Mouse (Mus musculus): ENCODE results near the gene Gm19426. TPM values are rescaled to one million over a fixed set of nuclear protein-coding genes. Genes with fewer than 3 reads are reported as not detected.

Gm19426 gene
- total and polyA plus RNA-seq, 3 experiments, result not detected

DNA sequence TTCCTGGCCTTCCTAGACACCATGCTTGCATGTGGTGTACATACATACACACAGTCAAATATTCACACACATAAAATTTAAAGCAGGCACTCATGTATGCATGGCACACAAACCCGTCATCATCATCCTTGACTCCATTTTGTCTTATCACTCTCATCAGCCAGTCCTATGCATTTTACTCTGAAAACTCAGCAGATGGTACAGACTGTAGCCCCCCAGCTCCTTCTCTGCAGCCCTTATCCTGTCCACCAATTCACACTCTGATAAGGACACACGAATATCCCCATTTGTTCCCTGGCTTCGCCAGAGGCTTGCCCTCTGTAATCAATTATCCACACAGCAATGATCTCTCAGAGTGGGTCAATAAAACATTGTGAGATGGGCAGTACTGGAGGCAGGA lies 22.3 kb downstream of the Gm19426 start:
- Histone ChIP-seq H3K36me3 (replicated peaks in 1 of 2; ENCODE audit: control insufficient read depth in 1 of 2, insufficient read depth in 1 of 2, low read length in 1 of 2) (peaks cover 22 to 44% of the 10 kb centered on the region in 2 experiments), H3K4me3 (replicated peaks in 1 of 3; ENCODE audit: low read depth in 2 of 3, low read length in 2 of 3, poor library complexity in 1 of 3) (no peak overlapping the region), H3K9me3 (replicated peaks; ENCODE audit: low read length) (no peaks in the 10 kb centered on the region), H3K27ac (ENCODE audit: insufficient read depth, low read depth) (no peak overlapping the region), H3K4me2 (ENCODE audit: insufficient read depth, low read depth, poor library complexity, severe bottlenecking) (no peak overlapping the region), H3K9ac (ENCODE audit: insufficient read depth, low read depth) (no peak overlapping the region), H3K79me2 (replicated peaks; ENCODE audit: control insufficient read depth, extremely low read depth, insufficient read depth, poor library complexity, severe bottlenecking) (peaks cover 21% of the 10 kb centered on the region), H3K27me3 (replicated peaks) (no peaks in the 10 kb centered on the region), H3K4me1 (ENCODE audit: control insufficient read depth in 1 of 2, insufficient read depth in 2 of 2) (peaks cover 8 to 41% of the 10 kb centered on the region in 2 experiments)
- DNase-seq (ENCODE audit: extremely low read depth), result no peak
- dilution Hi-C loops (cut with MboI; ENCODE audit: extremely low pct_ligation_motif_present, extremely low pct_unique_long_range_greater_than_20kb, low sequenced_read_pairs), result no loop called here
- TF ChIP-seq CTCF (conservative IDR thresholded peaks at IDR 0.05 in 1 of 2, IDR thresholded peaks at IDR 0.05 in 1 of 2; ENCODE audit: low read depth in 2 of 2, low read length in 2 of 2), result no peak
- no peak for TF ChIP-seq POLR2A (IDR thresholded peaks at IDR 0.05; ENCODE audit: low read depth, low read length)
- no peak for TF ChIP-seq POLR2AphosphoS2 (IDR thresholded peaks at IDR 0.05; ENCODE audit: low read depth, low read length)
- no peak for TF ChIP-seq TBP (conservative IDR thresholded peaks at IDR 0.05; ENCODE audit: low read depth, low read length)
- in situ Hi-C loops (cut with MboI; ENCODE audit: low pct_ligation_motif_present, low pct_unique_long_range_greater_than_20kb, low sequenced_read_pairs), result no loop called here

DNA sequence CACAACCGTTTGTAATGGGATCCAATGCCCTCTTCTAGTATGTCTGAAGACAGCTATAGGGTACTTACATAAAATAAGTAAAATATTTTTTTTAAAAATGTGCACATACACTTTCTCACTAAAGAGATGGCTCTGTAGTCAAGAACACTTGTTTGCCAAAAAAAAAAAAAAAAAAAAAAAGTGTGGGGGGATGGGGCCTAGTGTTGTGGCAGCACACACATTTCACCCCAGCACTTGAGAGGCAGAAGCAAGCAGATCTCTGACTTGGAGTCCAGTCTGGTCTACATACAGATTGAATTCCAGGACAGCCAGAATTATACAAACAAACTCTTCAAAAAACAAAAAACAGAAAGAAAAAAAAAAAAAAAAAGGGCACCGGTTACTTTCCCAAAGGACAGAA lies 22.7 kb downstream of the Gm19426 start:
- H3K27ac ChIP-seq (ENCODE audit: insufficient read depth, low read depth), result no peak overlapping the region
- in situ Hi-C loops (cut with MboI; ENCODE audit: low pct_ligation_motif_present, low pct_unique_long_range_greater_than_20kb, low sequenced_read_pairs) (no loop called here), dilution Hi-C loops (cut with MboI; ENCODE audit: extremely low pct_ligation_motif_present, extremely low pct_unique_long_range_greater_than_20kb, low sequenced_read_pairs) (no loop called here)
- H3K79me2 ChIP-seq (replicated peaks; ENCODE audit: control insufficient read depth, extremely low read depth, insufficient read depth, poor library complexity, severe bottlenecking), result peaks cover 16% of the 10 kb centered on the region
- peaks cover 6 to 37% of the 10 kb centered on the region in 2 experiments for H3K4me1 ChIP-seq (ENCODE audit: control insufficient read depth in 1 of 2, insufficient read depth in 2 of 2)
- H3K9me3 ChIP-seq (replicated peaks; ENCODE audit: low read length), result no peaks in the 10 kb centered on the region
- H3K4me3 ChIP-seq (replicated peaks in 1 of 3; ENCODE audit: low read depth in 2 of 3, low read length in 2 of 3, poor library complexity in 1 of 3), result no peak overlapping the region
- DNase-seq (ENCODE audit: extremely low read depth), result no peak
- TF ChIP-seq USF2 (conservative IDR thresholded peaks at IDR 0.05; ENCODE audit: low read depth, low read length) (no peak), ZNF384 (IDR thresholded peaks at IDR 0.05; ENCODE audit: low read depth, low read length) (peak; percentile 60)
- no peaks in the 10 kb centered on the region for H3K27me3 ChIP-seq (replicated peaks)
- no peak overlapping the region for H3K4me2 ChIP-seq (ENCODE audit: insufficient read depth, low read depth, poor library complexity, severe bottlenecking)
- peaks cover 21 to 41% of the 10 kb centered on the region in 2 experiments for H3K36me3 ChIP-seq (replicated peaks in 1 of 2; ENCODE audit: control insufficient read depth in 1 of 2, insufficient read depth in 1 of 2, low read length in 1 of 2)
- H3K9ac ChIP-seq (ENCODE audit: insufficient read depth, low read depth), result no peak overlapping the region

DNA sequence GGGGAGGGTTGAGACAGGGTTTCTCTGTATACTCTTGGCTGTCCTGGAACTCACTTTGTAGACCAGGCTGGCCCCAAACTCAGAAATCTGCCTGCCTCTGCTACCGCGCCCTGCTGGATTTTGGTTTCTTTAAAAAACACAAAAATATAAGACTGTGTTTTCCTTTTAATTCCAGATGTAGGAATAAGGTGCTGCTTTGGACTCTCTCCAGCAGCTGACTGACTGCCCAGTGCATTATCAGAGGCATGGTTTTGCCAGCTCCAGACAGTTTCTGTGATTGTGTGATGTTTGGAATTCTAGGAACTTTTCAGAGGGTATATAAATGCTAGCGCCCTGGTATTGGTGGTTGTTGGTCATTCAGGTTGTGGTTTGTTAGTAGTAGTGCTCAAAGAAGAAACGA lies 26.1 kb downstream of the Gm19426 start:
- no peaks in the 10 kb centered on the region for H3K9me3 ChIP-seq (replicated peaks; ENCODE audit: low read length)
- dilution Hi-C loops (cut with MboI; ENCODE audit: extremely low pct_ligation_motif_present, extremely low pct_unique_long_range_greater_than_20kb, low sequenced_read_pairs), result no loop called here
- no peak overlapping the region for H3K27ac ChIP-seq (ENCODE audit: insufficient read depth, low read depth)
- no peak overlapping the region for H3K4me3 ChIP-seq (replicated peaks in 1 of 3; ENCODE audit: low read depth in 2 of 3, low read length in 2 of 3, poor library complexity in 1 of 3)
- H3K4me2 ChIP-seq (ENCODE audit: insufficient read depth, low read depth, poor library complexity, severe bottlenecking), result peak overlapping the region; percentile 86; the same call in 1 of the 2 replicates
- in situ Hi-C loops (cut with MboI; ENCODE audit: low pct_ligation_motif_present, low pct_unique_long_range_greater_than_20kb, low sequenced_read_pairs), result no loop called here
- H3K36me3 ChIP-seq (replicated peaks in 1 of 2; ENCODE audit: control insufficient read depth in 1 of 2, insufficient read depth in 1 of 2, low read length in 1 of 2), result peaks cover 6 to 16% of the 10 kb centered on the region in 2 experiments
- DNase-seq (ENCODE audit: extremely low read depth), result no peak
- peaks cover 21% of the 10 kb centered on the region for H3K79me2 ChIP-seq (replicated peaks; ENCODE audit: control insufficient read depth, extremely low read depth, insufficient read depth, poor library complexity, severe bottlenecking)
- H3K9ac ChIP-seq (ENCODE audit: insufficient read depth, low read depth), result peak overlapping the region; percentile 54
- H3K27me3 ChIP-seq (replicated peaks), result no peaks in the 10 kb centered on the region
- no peak for TF ChIP-seq JUN (IDR thresholded peaks at IDR 0.05; ENCODE audit: insufficient read depth, low read depth, low read length)
- H3K4me1 ChIP-seq (ENCODE audit: control insufficient read depth in 1 of 2, insufficient read depth in 2 of 2), result peaks cover 0 to 22% of the 10 kb centered on the region in 2 experiments; a peak in 3 of 4 replicates
